Mouse (Mus musculus): ENCODE results near the gene Dlx1.

GRCm38 (mm10) chr2:71543948-71544347, 16.0 kb downstream of the Dlx1 start:
- TF ChIP-seq CTCF (IDR thresholded peaks at IDR 0.05; ENCODE audit: insufficient read depth, low read length), result no peak
- TF ChIP-seq POLR2A (IDR thresholded peaks at IDR 0.05; ENCODE audit: borderline replicate concordance, extremely low read depth, low read depth, low read length), result no peak

Data from lung, adult 2 months (tissue).